Mouse (Mus musculus): ENCODE data around the gene Kcns1. TPM values are rescaled to one million over a fixed set of nuclear protein-coding genes. Genes with fewer than 3 reads are reported as not detected.
A peak's percentile ranks its signal among the peaks of the same experiment; 100 is the strongest.
"Not testable (repeated sequence)": the region's sequence is repeated elsewhere in the genome, so short reads cannot be mapped to it uniquely, and the experiment has no call there.

The Kcns1 gene
- polyA plus RNA-seq (2015; fragmentation: Nextera tagmentation; extraction: Ambion mirVana): 1.2 and 1.7 TPM in 2 replicates

DNA sequence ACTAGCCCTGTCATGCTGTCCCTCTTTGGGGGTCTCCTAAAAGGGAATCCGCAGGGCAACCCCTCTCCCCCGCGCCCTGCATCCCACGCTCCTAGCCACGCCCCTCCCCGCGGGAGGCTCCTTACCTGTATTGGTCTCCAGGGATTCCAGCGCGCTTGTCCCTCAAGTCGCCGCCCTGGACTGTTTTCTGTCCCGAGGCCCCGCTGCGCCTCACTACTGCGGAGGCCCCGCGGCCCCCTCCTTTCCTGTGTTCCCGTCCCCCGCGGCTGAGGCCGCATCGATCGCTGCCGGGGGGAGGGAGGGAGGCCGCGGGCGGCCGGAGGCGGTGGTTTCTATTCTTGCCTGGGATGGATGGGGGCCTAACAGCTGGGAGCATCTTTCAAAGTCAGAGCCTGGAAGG is at the start of gene Kcns1:
TSS of gene Kcns1 (minus strand) at position 212 of the 400 bp plus-strand sequence.
- Histone ChIP-seq H3K27ac (replicated peaks) (no peak within 1 kb of the TSS), H3K36me3 (no peaks in the 10 kb centered on the region), H3K4me2 (peak within 1 kb of the TSS; percentile 63), H3K4me1 (replicated peaks) (peaks cover 25% of the 10 kb centered on the region), H3K9ac (no peak within 1 kb of the TSS), H3K9me3 (no peaks in the 10 kb centered on the region), H3K4me3 (peak within 1 kb of the TSS; percentile 32), H3K27me3 (peaks cover 63% of the 10 kb centered on the region)
- under 1% methylated on average over 27 of the region's 29 CpGs for WGBS
- ATAC-seq (ENCODE audit: low FRiP score, low read depth): no peak

DNA sequence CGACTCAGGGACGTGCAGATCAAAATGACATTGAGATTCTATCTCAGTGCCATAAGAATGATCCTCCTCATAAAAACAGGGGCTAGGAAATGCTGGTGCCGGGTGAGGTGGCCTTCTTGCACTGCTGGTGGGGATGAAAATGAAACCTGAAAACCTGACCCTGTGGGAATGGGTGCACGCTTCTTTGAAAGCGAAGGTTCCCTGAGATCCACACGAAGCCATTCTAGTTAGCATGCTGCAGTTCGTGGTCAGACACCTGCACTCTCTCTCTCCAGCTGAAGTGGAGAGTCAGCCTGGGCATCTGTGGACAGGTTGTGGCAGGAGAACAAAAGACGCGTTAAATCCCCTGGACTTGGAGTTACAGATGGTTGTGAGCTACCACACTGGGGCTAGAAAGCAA is 48.4 kb upstream of the Kcns1 start:
- H3K27ac ChIP-seq (replicated peaks): no peak overlapping the region
- no peaks in the 10 kb centered on the region for H3K27me3 ChIP-seq
- ATAC-seq (ENCODE audit: low FRiP score, low read depth): no peak
- 92% methylated on average over 9 of the region's 9 CpGs for WGBS
- H3K9me3 ChIP-seq: no peaks in the 10 kb centered on the region
- no peak overlapping the region for H3K9ac ChIP-seq
- no peak overlapping the region for H3K4me3 ChIP-seq
- H3K4me2 ChIP-seq: no peak overlapping the region
- no peaks in the 10 kb centered on the region for H3K36me3 ChIP-seq
- no peaks in the 10 kb centered on the region for H3K4me1 ChIP-seq (replicated peaks)

DNA sequence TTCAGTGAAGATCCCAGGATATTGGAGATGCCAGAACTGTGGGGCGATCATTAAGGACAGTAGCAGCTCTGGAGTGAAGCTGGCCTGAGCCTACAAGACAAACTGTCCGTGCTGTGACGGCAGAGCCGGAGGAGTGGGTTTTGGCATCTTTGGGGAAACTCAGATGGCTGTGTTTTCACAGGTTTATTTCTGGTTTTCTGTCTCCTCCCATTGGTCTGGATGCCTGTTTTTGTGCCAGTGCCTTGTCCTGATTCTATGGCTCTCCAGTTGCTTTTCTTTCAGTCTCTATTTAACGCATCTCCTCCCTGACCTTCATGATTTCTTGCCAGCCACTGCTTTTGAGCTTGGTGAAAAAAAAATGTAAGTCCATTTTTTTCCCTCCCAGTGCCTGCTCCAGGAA is 41.8 kb upstream of the Kcns1 start:
- Histone ChIP-seq H3K9me3 (no peaks in the 10 kb centered on the region), H3K4me2 (no peak overlapping the region), H3K4me3 (no peak overlapping the region), H3K36me3 (no peaks in the 10 kb centered on the region), H3K9ac (no peak overlapping the region), H3K27me3 (no peaks in the 10 kb centered on the region), H3K27ac (replicated peaks) (no peak overlapping the region), H3K4me1 (replicated peaks) (no peaks in the 10 kb centered on the region)
- 74% methylated on average over 5 of the region's 5 CpGs for WGBS
- ATAC-seq (ENCODE audit: low FRiP score, low read depth): no peak

DNA sequence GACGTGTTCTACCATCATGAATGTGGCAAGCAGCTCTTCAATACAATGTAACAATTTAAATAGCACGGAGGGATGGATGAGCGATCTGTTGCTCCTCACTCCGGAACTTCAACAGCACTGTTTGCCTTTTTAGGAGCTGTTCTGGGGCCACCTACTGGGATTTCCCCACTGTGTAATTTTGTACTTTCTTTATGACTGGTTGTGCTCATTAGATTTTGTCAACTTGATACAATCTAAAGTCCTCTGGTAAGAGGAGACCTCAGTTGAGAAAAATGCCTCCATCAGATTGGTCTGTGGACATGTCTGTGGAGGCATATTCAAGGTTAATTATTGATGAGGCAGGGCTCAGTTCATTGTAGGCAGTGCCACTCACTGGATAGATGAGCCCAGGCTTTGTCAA is 40.0 kb upstream of the Kcns1 start:
- Histone ChIP-seq H3K4me2 (no peak overlapping the region), H3K9ac (no peak overlapping the region), H3K4me3 (no peak overlapping the region), H3K4me1 (replicated peaks) (no peaks in the 10 kb centered on the region), H3K27me3 (no peaks in the 10 kb centered on the region), H3K36me3 (no peaks in the 10 kb centered on the region), H3K27ac (replicated peaks) (no peak overlapping the region), H3K9me3 (no peaks in the 10 kb centered on the region)
- WGBS: 88% methylated on average over 4 of the region's 4 CpGs
- no peak for ATAC-seq (ENCODE audit: low FRiP score, low read depth)

DNA sequence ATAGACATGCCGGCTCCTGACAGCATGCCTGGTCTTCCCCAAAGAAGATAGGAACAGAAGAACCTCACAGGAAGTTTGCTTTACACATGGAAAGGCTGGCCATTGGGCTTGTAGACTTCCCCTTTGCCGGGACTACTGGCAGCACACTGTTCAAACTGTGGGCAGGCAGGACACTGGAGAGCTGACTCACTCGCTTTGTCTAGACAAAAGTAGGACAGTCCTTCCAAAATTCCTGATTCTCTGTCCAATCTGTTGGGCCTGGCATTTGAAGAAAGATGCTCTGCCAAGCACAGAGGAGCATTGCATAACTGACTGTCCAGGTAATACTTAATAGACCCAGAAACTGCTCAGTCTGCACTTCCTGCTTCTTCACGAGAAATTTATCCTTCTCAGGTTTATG is 35.8 kb upstream of the Kcns1 start:
- no peak for ATAC-seq (ENCODE audit: low FRiP score, low read depth)
- no peaks in the 10 kb centered on the region for H3K27me3 ChIP-seq
- H3K36me3 ChIP-seq: no peaks in the 10 kb centered on the region
- H3K9me3 ChIP-seq: no peaks in the 10 kb centered on the region
- H3K4me1 ChIP-seq (replicated peaks): no peaks in the 10 kb centered on the region
- 86% methylated on average over 4 of the region's 4 CpGs for WGBS
- H3K4me3 ChIP-seq: no peak overlapping the region
- H3K9ac ChIP-seq: no peak overlapping the region
- no peak overlapping the region for H3K4me2 ChIP-seq
- no peak overlapping the region for H3K27ac ChIP-seq (replicated peaks)

DNA sequence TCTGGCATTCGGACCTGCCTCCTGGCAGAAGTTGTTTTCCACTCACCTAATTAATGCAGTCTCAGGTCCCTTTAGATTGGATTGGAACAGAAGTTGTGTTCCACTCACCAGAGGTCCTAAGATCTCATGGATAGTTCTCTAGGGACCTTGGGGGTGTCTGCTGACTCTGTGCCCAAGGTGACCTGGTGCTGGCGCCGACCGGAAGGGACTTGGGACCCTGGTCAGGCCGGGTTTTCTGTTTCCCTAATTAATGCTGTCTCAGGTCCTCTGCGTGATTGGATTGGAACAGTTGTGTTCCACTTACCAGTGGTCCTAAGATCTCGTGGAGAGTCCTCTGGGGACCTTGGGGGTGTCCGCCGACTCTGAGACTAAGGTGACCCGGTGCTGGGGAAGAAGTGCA is 35.1 kb upstream of the Kcns1 start:
- 94% methylated on average over 10 of the region's 10 CpGs for WGBS
- H3K9me3 ChIP-seq; H3K36me3 ChIP-seq; H3K4me2 ChIP-seq; H3K4me3 ChIP-seq; H3K4me1 ChIP-seq (replicated peaks); ATAC-seq (ENCODE audit: low FRiP score, low read depth); H3K27ac ChIP-seq (replicated peaks); H3K27me3 ChIP-seq; H3K9ac ChIP-seq: not testable (repeated sequence)

DNA sequence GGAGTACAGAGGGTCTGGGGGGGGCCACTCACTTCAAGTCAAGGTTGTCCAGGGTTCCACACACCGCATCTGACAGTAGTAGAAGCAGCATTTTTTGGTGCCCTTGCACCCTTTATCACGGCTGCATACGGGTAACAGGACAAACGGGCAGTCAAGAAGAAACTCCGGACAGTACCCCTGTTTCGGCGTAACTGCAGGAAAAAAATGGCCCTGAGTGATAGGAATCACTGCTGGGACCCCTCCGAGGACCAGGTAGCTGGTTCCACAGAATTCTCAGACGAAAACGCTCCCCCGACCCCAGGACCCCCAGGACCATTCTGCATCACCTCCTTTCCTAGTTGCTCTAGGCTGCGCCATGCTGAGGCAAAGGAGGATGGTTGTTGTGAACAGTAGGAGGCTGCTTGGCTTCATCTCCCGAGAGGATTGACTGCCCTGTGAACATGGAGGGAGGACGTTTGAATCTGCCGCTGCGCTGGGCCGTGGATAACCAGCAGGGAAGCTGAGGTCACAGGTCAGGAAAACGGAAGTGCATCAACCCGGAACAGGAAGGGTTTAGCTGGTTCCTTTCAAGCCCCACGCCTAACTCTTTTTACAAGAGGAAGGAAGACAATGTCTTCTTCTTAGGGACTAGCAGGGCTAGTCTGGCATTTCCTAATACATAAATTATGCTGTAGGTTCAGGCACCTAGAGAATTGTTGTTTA is 28.9 kb upstream of the Kcns1 start, which contains the start of gene Wfdc15a:
TSS of gene Wfdc15a (minus strand) at position 505 of the 702 bp plus-strand sequence.
- Histone ChIP-seq H3K4me2 (no peak within 1 kb of the TSS), H3K4me3 (no peak within 1 kb of the TSS), H3K27me3 (no peaks in the 10 kb centered on the region), H3K4me1 (replicated peaks) (no peaks in the 10 kb centered on the region), H3K9ac (no peak within 1 kb of the TSS), H3K9me3 (no peaks in the 10 kb centered on the region), H3K36me3 (no peaks in the 10 kb centered on the region), H3K27ac (replicated peaks) (no peak within 1 kb of the TSS)
- WGBS: 78% methylated on average over 20 of the region's 20 CpGs
- no peak for ATAC-seq (ENCODE audit: low FRiP score, low read depth)

DNA sequence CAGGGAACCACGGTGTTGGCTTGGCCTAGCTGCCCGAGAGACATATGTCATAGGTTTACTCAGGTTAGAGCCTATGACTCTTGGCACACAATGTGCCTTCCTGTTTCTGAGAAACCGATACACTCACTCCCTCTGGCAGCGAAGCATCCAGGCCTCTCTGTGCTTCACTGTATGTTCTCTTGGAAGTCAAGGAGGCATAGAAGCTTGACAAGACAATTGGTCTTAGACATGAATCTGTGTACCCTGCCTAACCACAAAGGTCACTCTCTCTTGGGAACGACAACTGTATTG is 25.7 kb upstream of the Kcns1 start:
- Histone ChIP-seq H3K27me3 (no peaks in the 10 kb centered on the region), H3K9me3 (no peaks in the 10 kb centered on the region), H3K4me1 (replicated peaks) (no peaks in the 10 kb centered on the region), H3K4me3 (no peak overlapping the region), H3K36me3 (no peaks in the 10 kb centered on the region), H3K27ac (replicated peaks) (no peak overlapping the region), H3K4me2 (no peak overlapping the region), H3K9ac (no peak overlapping the region)
- ATAC-seq (ENCODE audit: low FRiP score, low read depth): no peak
- 88% methylated on average over 5 of the region's 5 CpGs for WGBS

DNA sequence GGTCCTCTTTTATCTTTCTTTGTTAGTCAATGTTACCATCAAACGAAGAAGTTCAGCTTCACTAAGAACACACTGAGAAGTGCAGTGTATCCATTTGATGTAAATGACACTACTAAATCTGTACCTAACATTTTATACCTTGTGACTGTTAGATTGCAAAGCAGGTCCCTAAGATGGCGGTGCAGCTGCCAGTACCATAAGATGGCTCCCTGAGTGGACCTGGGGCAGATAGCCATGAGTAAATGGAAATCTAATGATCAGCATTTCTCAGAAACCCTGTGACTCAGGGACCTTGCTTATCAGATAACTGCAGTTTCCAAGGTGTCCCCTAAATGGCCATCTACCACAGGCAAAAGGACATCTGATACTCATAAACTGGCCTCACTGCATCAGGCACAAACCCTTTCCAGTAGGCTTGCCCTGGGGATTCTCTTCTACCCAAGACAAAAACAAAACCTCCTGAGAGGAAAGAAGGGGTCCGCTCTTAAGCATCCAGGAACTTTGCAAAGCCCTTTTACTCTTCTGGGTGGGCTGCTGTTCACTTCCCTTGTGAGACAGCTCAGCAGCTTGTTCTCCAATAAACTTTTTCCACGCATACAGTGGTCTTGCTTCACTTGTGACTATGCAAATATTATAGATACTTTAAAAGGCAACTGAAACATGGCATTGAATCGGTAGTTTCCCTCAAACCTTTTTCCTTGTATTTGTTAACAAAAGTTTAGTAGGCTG is 25.2 kb upstream of the Kcns1 start:
- Histone ChIP-seq H3K4me2 (no peak overlapping the region), H3K27me3 (no peaks in the 10 kb centered on the region), H3K4me3 (no peak overlapping the region), H3K27ac (replicated peaks) (no peak overlapping the region), H3K4me1 (replicated peaks) (no peaks in the 10 kb centered on the region), H3K9me3 (no peaks in the 10 kb centered on the region), H3K9ac (no peak overlapping the region), H3K36me3 (no peaks in the 10 kb centered on the region)
- WGBS: 90% methylated on average over 5 of the region's 5 CpGs
- ATAC-seq (ENCODE audit: low FRiP score, low read depth): no peak

DNA sequence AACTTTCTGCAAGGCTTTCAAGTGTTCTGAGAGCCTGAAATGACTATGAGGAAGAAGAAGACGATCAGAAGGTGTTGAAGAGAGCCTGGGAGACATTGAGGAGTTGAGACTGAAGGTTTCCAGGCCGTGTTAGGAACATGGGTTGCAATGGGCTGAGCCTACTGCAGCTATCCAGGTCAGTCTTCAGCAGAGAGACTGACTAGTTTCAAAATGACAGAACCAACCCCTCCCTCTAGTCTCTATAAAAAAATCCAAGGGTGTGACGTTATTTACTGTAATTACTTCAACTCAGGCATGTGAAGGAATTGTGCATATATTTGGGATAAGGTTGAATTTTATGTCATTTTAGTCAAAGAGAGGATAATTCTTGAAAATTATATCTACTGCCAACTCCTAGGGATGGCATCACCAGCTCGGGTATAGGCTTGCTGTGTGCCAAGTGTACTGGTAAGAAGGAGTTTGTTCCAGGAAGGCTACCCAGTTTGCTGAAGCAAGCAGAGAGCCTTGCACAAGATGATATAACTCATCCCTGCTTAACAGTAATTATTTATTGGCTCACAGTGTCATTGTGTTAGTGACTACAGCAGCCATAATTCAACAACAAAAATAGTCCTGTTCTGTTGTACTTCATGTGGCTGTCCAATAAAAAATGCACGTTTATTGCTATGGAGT is 24.2 kb upstream of the Kcns1 start:
- no peaks in the 10 kb centered on the region for H3K36me3 ChIP-seq
- no peak overlapping the region for H3K4me3 ChIP-seq
- H3K4me1 ChIP-seq (replicated peaks): no peaks in the 10 kb centered on the region
- H3K27ac ChIP-seq (replicated peaks): no peak overlapping the region
- no peak overlapping the region for H3K9ac ChIP-seq
- WGBS: 84% methylated on average over 5 of the region's 5 CpGs
- H3K9me3 ChIP-seq: no peaks in the 10 kb centered on the region
- no peak overlapping the region for H3K4me2 ChIP-seq
- H3K27me3 ChIP-seq: no peaks in the 10 kb centered on the region
- no peak for ATAC-seq (ENCODE audit: low FRiP score, low read depth)

DNA sequence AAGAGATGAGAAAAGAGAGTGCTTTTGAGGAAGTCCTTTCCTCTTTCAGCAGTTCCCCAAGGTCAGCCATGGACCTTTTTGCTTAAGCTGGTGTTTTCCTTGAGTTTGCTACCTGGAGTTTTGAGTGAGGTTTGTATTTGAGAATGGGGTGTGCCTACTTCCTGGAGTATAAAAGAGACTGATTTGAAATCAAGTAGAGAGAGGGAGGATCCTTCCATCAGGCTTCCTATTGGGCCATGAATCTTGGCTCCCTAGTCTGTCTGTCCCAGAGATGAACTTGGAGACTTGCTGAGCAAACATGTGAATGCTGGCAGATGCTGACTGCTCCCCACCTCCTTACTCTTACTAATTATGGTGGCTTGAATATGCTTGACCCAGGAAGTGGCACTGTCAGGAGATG is 21.4 kb upstream of the Kcns1 start:
- no peaks in the 10 kb centered on the region for H3K4me1 ChIP-seq (replicated peaks)
- no peaks in the 10 kb centered on the region for H3K27me3 ChIP-seq
- H3K36me3 ChIP-seq: no peaks in the 10 kb centered on the region
- H3K9ac ChIP-seq: no peak overlapping the region
- ATAC-seq (ENCODE audit: low FRiP score, low read depth): no peak
- H3K9me3 ChIP-seq: no peaks in the 10 kb centered on the region
- no peak overlapping the region for H3K4me2 ChIP-seq
- H3K4me3 ChIP-seq: no peak overlapping the region
- H3K27ac ChIP-seq (replicated peaks): no peak overlapping the region

DNA sequence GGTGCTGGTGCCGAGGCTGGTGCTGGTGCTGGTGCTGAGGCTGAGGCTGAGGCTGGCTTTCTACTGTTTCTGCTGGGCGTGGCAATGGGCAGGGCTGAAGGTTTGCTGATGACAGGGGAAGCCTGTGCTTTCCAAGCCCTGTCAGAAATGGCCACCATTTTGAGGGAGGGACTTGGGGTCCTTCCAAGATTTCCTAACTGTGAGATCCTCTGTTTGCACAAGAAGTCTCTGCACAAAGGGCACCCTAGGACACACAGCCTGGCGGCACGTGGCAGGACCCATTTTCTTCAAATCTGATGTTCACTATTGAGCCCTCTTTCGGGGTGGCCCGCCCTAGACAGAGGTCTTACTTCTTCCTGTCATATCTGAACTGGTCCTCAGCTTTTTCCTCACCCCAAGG is 19.7 kb upstream of the Kcns1 start, which contains the start of gene Wfdc12:
TSS of gene Wfdc12 (minus strand) at position 33 of the 400 bp plus-strand sequence.
- Histone ChIP-seq H3K4me2 (no peak within 1 kb of the TSS), H3K27ac (replicated peaks) (no peak within 1 kb of the TSS), H3K9ac (no peak within 1 kb of the TSS), H3K27me3 (no peaks in the 10 kb centered on the region), H3K4me1 (replicated peaks) (no peaks in the 10 kb centered on the region), H3K4me3 (no peak within 1 kb of the TSS), H3K9me3 (no peaks in the 10 kb centered on the region), H3K36me3 (no peaks in the 10 kb centered on the region)
- 83% methylated on average over 6 of the region's 6 CpGs for WGBS
- ATAC-seq (ENCODE audit: low FRiP score, low read depth): no peak
